ENCODE assay signal across 24 mouse cellular contexts in genomic region chr13:25774586-25775182, GRCm38 (mm10).
A peak's percentile ranks its signal among the peaks of the same experiment; 100 is the strongest.
DNase-seq lines count a peak whose midpoint lies in the region; ATAC-seq and TF ChIP-seq lines count a peak whose summit lies in the region.
"Had no signal": no experiment of that assay in that cellular context is flagged by ENCODE, and none has a peak within 500 bp of the region (broad histone marks: within the 10 kb centered on the region; RNA-seq: fewer than 3 reads in every experiment).

No protein-coding gene starts in this region.

- no peaks in the 10 kb centered on the region for H3K36me3 ChIP-seq in limb, embryonic 12.5 days
- H3K36me3 ChIP-seq in limb, embryonic 10.5 days: no peaks in the 10 kb centered on the region
- no peaks in the 10 kb centered on the region for H3K36me3 ChIP-seq in embryonic facial prominence, embryonic 13.5 days
- H3K36me3 ChIP-seq in midbrain, postnatal 0 days (ENCODE audit: insufficient read depth, low read length): no peaks in the 10 kb centered on the region
- H3K36me3 ChIP-seq: G1E; heart, embryonic 12.5 days had no signal

- no peak overlapping the region for H3K4me2 ChIP-seq in limb, embryonic 12.5 days
- peak overlapping the region; percentile 20; the same call in 1 of the 2 replicates for H3K4me2 ChIP-seq in embryonic facial prominence, embryonic 13.5 days
- H3K4me2 ChIP-seq in midbrain, postnatal 0 days (ENCODE audit: low read depth, low read length, poor library complexity, severe bottlenecking): no peak overlapping the region
- H3K4me2 ChIP-seq: heart, embryonic 12.5 days had no signal

- TF ChIP-seq POLR2A in brain, embryonic 14.5 days (IDR thresholded peaks at IDR 0.05; ENCODE audit: borderline replicate concordance, extremely low read depth, insufficient read depth, insufficient read length, poor library complexity, severe bottlenecking): no peak
- no peak for TF ChIP-seq POLR2A in cerebellum, adult 2 months (IDR thresholded peaks at IDR 0.05; ENCODE audit: borderline replicate concordance, insufficient read depth, low read length)

- TF ChIP-seq CTCF in brain, embryonic 14.5 days (IDR thresholded peaks at IDR 0.05; ENCODE audit: borderline replicate concordance, extremely low read depth, insufficient read depth, insufficient read length): no peak
- TF ChIP-seq CTCF in midbrain, postnatal 0 days (IDR thresholded peaks at IDR 0.05): no peak
- no peak for TF ChIP-seq CTCF in cerebellum, adult 2 months (IDR thresholded peaks at IDR 0.05; ENCODE audit: borderline replicate concordance, insufficient read depth, low read depth, low read length)

- peaks cover 15% of the 10 kb centered on the region for H3K4me1 ChIP-seq in limb, embryonic 12.5 days (replicated peaks)
- H3K4me1 ChIP-seq in limb, embryonic 10.5 days: peaks cover 3% of the 10 kb centered on the region; the same call in 1 of the 2 replicates
- peaks cover 5% of the 10 kb centered on the region for H3K4me1 ChIP-seq in embryonic facial prominence, embryonic 13.5 days
- H3K4me1 ChIP-seq in midbrain, postnatal 0 days (ENCODE audit: insufficient read depth, low read length): no peaks in the 10 kb centered on the region
- 0 out of 2 replicates have a peak, but pooled peaks cover 4% of the 10 kb centered on the region for H3K4me1 ChIP-seq in cerebellum, adult 2 months (ENCODE audit: control insufficient read depth, insufficient read depth, low read length)
- H3K4me1 ChIP-seq: heart, embryonic 12.5 days had no signal

- H3K4me3 ChIP-seq in limb, embryonic 12.5 days (replicated peaks): no peak overlapping the region
- H3K4me3 ChIP-seq in limb, embryonic 10.5 days: no peak overlapping the region
- H3K4me3 ChIP-seq in embryonic facial prominence, embryonic 13.5 days: no peak overlapping the region
- no peak overlapping the region for H3K4me3 ChIP-seq in midbrain, postnatal 0 days (ENCODE audit: low read depth, low read length)
- H3K4me3 ChIP-seq in cerebellum, adult 2 months (replicated peaks; ENCODE audit: insufficient read depth, low read depth, low read length): no peak overlapping the region
- H3K4me3 ChIP-seq: heart, embryonic 12.5 days; myocyte had no signal

- ATAC-seq in limb, embryonic 12.5 days (ENCODE audit: insufficient number of reproducible peaks, insufficient read depth, low FRiP score, low TSS enrichment, low read depth): peak; percentile 31; the same call in 1 of the 2 replicates
- ATAC-seq in embryonic facial prominence, embryonic 13.5 days (ENCODE audit: insufficient number of reproducible peaks, insufficient read depth, low FRiP score, low TSS enrichment, low read depth): no peak
- ATAC-seq in midbrain, postnatal 0 days (ENCODE audit: low FRiP score): no peak
- ATAC-seq: forebrain, embryonic 16.5 days; Patski had no signal

- H3K27me3 ChIP-seq in limb, embryonic 12.5 days: no peaks in the 10 kb centered on the region
- no peaks in the 10 kb centered on the region for H3K27me3 ChIP-seq in limb, embryonic 10.5 days (ENCODE audit: low read depth, poor library complexity, severe bottlenecking)
- H3K27me3 ChIP-seq in embryonic facial prominence, embryonic 13.5 days: no peaks in the 10 kb centered on the region
- no peaks in the 10 kb centered on the region for H3K27me3 ChIP-seq in midbrain, postnatal 0 days (ENCODE audit: insufficient read depth, low read length)
- no peaks in the 10 kb centered on the region for H3K27me3 ChIP-seq in cerebellum, adult 2 months (ENCODE audit: control insufficient read depth, insufficient read depth, low read length)
- H3K27me3 ChIP-seq: CH12.LX; heart, embryonic 12.5 days; Patski had no signal

- no peak overlapping the region for H3K9ac ChIP-seq in limb, embryonic 12.5 days (replicated peaks)
- H3K9ac ChIP-seq in embryonic facial prominence, embryonic 13.5 days: no peak overlapping the region
- no peak overlapping the region for H3K9ac ChIP-seq in midbrain, postnatal 0 days (replicated peaks; ENCODE audit: low read length, poor library complexity, severe bottlenecking)
- H3K9ac ChIP-seq: heart, embryonic 12.5 days had no signal

- no peak for DNase-seq in limb, embryonic 10.5 days (ENCODE audit: low spot score)
- peak; percentile 41 for DNase-seq in brain, embryonic 14.5 days (ENCODE audit: low read depth)
- DNase-seq in midbrain, postnatal 0 days (ENCODE audit: low spot score): peak; percentile 26
- no peak for DNase-seq in cerebellum, adult 2 months
- no peak for DNase-seq in right cerebral cortex, adult 18-20 months
- DNase-seq: adrenal gland, postnatal 36 days; B cell, adult 2 months; cerebellum, adult 11-12 months; cerebellum, postnatal 25 days; gastrocnemius, postnatal 10 days; heart, adult 11 months; heart, postnatal 10 days; kidney, adult 18-20 months; layer of hippocampus, adult 9-11 months; right cerebral cortex, postnatal 14 days had no signal

- H3K27ac ChIP-seq in limb, embryonic 12.5 days: peak overlapping the region; percentile 67; the same call in 1 of the 2 replicates
- H3K27ac ChIP-seq in limb, embryonic 10.5 days: no peak overlapping the region
- peak overlapping the region; percentile 33; the same call in 1 of the 2 replicates for H3K27ac ChIP-seq in embryonic facial prominence, embryonic 13.5 days
- no peak overlapping the region for H3K27ac ChIP-seq in midbrain, postnatal 0 days (ENCODE audit: low read depth, low read length)
- H3K27ac ChIP-seq in cerebellum, adult 2 months (ENCODE audit: insufficient read depth, low read length): no peak overlapping the region
- H3K27ac ChIP-seq: macrophage had no signal

- no peaks in the 10 kb centered on the region for H3K9me3 ChIP-seq in limb, embryonic 12.5 days
- H3K9me3 ChIP-seq in limb, embryonic 10.5 days (replicated peaks): no peaks in the 10 kb centered on the region
- no peaks in the 10 kb centered on the region for H3K9me3 ChIP-seq in embryonic facial prominence, embryonic 13.5 days
- H3K9me3 ChIP-seq in midbrain, postnatal 0 days (ENCODE audit: low read length): no peaks in the 10 kb centered on the region
- H3K9me3 ChIP-seq: G1E; heart, embryonic 12.5 days had no signal

- WGBS in limb, embryonic 12.5 days: 40% methylated on average over 2 of the region's 2 CpGs
- 77% methylated on average over 2 of the region's 2 CpGs for WGBS in limb, embryonic 10.5 days
- WGBS in embryonic facial prominence, embryonic 13.5 days: 29% methylated on average over 2 of the region's 2 CpGs
- WGBS in midbrain, postnatal 0 days: 54% methylated on average over 2 of the region's 2 CpGs
- 76% methylated on average over 2 of the region's 2 CpGs for WGBS in cerebellum, adult 2 months

Comparison
In these comparisons a context has a peak if more than half of its experiments do, and no peak if none do; other contexts are left out.
1. H3K27ac ChIP-seq: peak in limb, embryonic 12.5 days (single experiment) and embryonic facial prominence, embryonic 13.5 days (single experiment); none in limb, embryonic 10.5 days (single experiment), midbrain, postnatal 0 days (single experiment) and cerebellum, adult 2 months (single experiment).
2. DNase-seq: peak in brain, embryonic 14.5 days (single experiment) and midbrain, postnatal 0 days (single experiment); none in limb, embryonic 10.5 days (single experiment), cerebellum, adult 2 months (0 of 2) and right cerebral cortex, adult 18-20 months (single experiment).